Mouse (Mus musculus): ENCODE measurements around the gene Fut2.
A peak's percentile ranks its signal among the peaks of the same experiment; 100 is the strongest.

Fut2 gene

GRCm38 (mm10) chr7:45638623-45639401, 27.4 kb downstream of the Fut2 start:
- peak; percentile 74 for DNase-seq (ENCODE audit: low spot score)

GRCm38 (mm10) chr7:45637710-45638109, 28.5 kb downstream of the Fut2 start:
- no peak for DNase-seq (ENCODE audit: low spot score)

GRCm38 (mm10) chr7:45635711-45636688, 30.2 kb downstream of the Fut2 start:
- DNase-seq (ENCODE audit: low spot score) = no peak

GRCm38 (mm10) chr7:45634946-45635681, 31.1 kb downstream of the Fut2 start:
- DNase-seq (ENCODE audit: low spot score) = no peak

- no peak for DNase-seq (ENCODE audit: low spot score)
Measured at GRCm38 (mm10) chr7:45632499-45632898, 33.7 kb downstream of the Fut2 start.

GRCm38 (mm10) chr7:45630064-45630907, 35.9 kb downstream of the Fut2 start:
- DNase-seq (ENCODE audit: low spot score) = no peak

- DNase-seq (ENCODE audit: low spot score) = peak; percentile 73
Measured at GRCm38 (mm10) chr7:45628364-45629294, 37.6 kb downstream of the Fut2 start.

GRCm38 (mm10) chr7:45627261-45627660, 38.9 kb downstream of the Fut2 start, which contains the start of gene Rasip1:
Gene Rasip1 (plus strand): TSS chr7:45627488.
- no peak for DNase-seq (ENCODE audit: low spot score)

- no peak for DNase-seq (ENCODE audit: low spot score)
Measured at GRCm38 (mm10) chr7:45626571-45627076, 39.6 kb downstream of the Fut2 start.

- no peak for DNase-seq (ENCODE audit: low spot score)
Measured at GRCm38 (mm10) chr7:45625481-45625880, 40.7 kb downstream of the Fut2 start.

- no peak for DNase-seq (ENCODE audit: low spot score)
Measured at GRCm38 (mm10) chr7:45624718-45625117, 41.5 kb downstream of the Fut2 start.

GRCm38 (mm10) chr7:45623507-45623906, 42.7 kb downstream of the Fut2 start:
- DNase-seq (ENCODE audit: low spot score) = no peak

- DNase-seq (ENCODE audit: low spot score) = no peak
Measured at GRCm38 (mm10) chr7:45621443-45621842, 44.8 kb downstream of the Fut2 start, which contains the start of gene Izumo1. Gene Izumo1 (plus strand): TSS chr7:45621811.

GRCm38 (mm10) chr7:45619592-45619991, 46.6 kb downstream of the Fut2 start:
- no peak for DNase-seq (ENCODE audit: low spot score)

- DNase-seq (ENCODE audit: low spot score) = no peak
Measured at GRCm38 (mm10) chr7:45618316-45618715, 47.9 kb downstream of the Fut2 start.

- no peak for DNase-seq (ENCODE audit: low spot score)
Measured at GRCm38 (mm10) chr7:45617042-45617695, 49.0 kb downstream of the Fut2 start, which contains the start of gene Fut1. Gene Fut1 (plus strand): TSS chr7:45617289.

GRCm38 (mm10) chr7:45616277-45616676, 49.9 kb downstream of the Fut2 start:
- DNase-seq (ENCODE audit: low spot score) = no peak

GRCm38 (mm10) chr7:45609511-45609910, 56.7 kb downstream of the Fut2 start:
- DNase-seq (ENCODE audit: low spot score) = no peak

GRCm38 (mm10) chr7:45605704-45606289, 60.4 kb downstream of the Fut2 start:
- no peak for DNase-seq (ENCODE audit: low spot score)

Data from ovary, postnatal 10 days (tissue).